Mouse (Mus musculus) G1E-ER4 (cell line): ENCODE measurements around the gene Pfn1. TPM values are rescaled to one million over a fixed set of nuclear protein-coding genes. Genes with fewer than 3 reads are reported as not detected.

Experiments
- GATA1 ChIP-seq: IDR thresholded peaks from one replicate; pipeline ENCODE4 v1.8.0; 2012; ENCODE audit warnings: low read length, inconsistent platforms
- polyA plus RNA-seq: library from polyadenylated mRNA; stranded (reverse); fragments of >175 nt; gene quantifications from 2 replicates; pipeline ENCODE4 v1.2.3, GENCODE M21; 2012

Gene Pfn1
- polyA plus RNA-seq, 1 experiment, result 5,925 TPM

GRCm38 (mm10) chr11:70666687-70667086, 12.2 kb upstream of the Pfn1 start:
- no peak for TF ChIP-seq GATA1

- TF ChIP-seq GATA1, result no peak
Measured at GRCm38 (mm10) chr11:70664741-70665140, 10.3 kb upstream of the Pfn1 start.

- TF ChIP-seq GATA1, result no peak
Measured at GRCm38 (mm10) chr11:70663957-70664356, 9.5 kb upstream of the Pfn1 start.

- no peak for TF ChIP-seq GATA1
Measured at GRCm38 (mm10) chr11:70663101-70663500, 8.7 kb upstream of the Pfn1 start.

GRCm38 (mm10) chr11:70660571-70660970, 6.1 kb upstream of the Pfn1 start:
- no peak for TF ChIP-seq GATA1

- no peak for TF ChIP-seq GATA1
Measured at GRCm38 (mm10) chr11:70658942-70659341, 4.5 kb upstream of the Pfn1 start.

GRCm38 (mm10) chr11:70658521-70658920, 4.1 kb upstream of the Pfn1 start:
- TF ChIP-seq GATA1, result no peak

GRCm38 (mm10) chr11:70657991-70658390, 3.5 kb upstream of the Pfn1 start:
- TF ChIP-seq GATA1, result no peak

GRCm38 (mm10) chr11:70657573-70657972, 3.1 kb upstream of the Pfn1 start:
- TF ChIP-seq GATA1, result no peak

GRCm38 (mm10) chr11:70656964-70657363, 2.5 kb upstream of the Pfn1 start, which contains the start of gene Eno3:
Gene Eno3, plus strand, starts transcription at chr11:70657202.
- no peak for TF ChIP-seq GATA1

GRCm38 (mm10) chr11:70656456-70656927, 2.0 kb upstream of the Pfn1 start:
- TF ChIP-seq GATA1, result no peak

- TF ChIP-seq GATA1, result no peak
Measured at GRCm38 (mm10) chr11:70655571-70656455, 1.4 kb upstream of the Pfn1 start.

- TF ChIP-seq GATA1, result no peak
Measured at GRCm38 (mm10) chr11:70654923-70655570, 603 bp upstream of the Pfn1 start.

- no peak for TF ChIP-seq GATA1
Measured at GRCm38 (mm10) chr11:70653345-70654197, 873 bp downstream of the Pfn1 start.

GRCm38 (mm10) chr11:70652884-70653344, 1.5 kb downstream of the Pfn1 start:
- no peak for TF ChIP-seq GATA1

GRCm38 (mm10) chr11:70652029-70652883, 2.2 kb downstream of the Pfn1 start:
- TF ChIP-seq GATA1, result no peak
